In the genomic region with DNA sequence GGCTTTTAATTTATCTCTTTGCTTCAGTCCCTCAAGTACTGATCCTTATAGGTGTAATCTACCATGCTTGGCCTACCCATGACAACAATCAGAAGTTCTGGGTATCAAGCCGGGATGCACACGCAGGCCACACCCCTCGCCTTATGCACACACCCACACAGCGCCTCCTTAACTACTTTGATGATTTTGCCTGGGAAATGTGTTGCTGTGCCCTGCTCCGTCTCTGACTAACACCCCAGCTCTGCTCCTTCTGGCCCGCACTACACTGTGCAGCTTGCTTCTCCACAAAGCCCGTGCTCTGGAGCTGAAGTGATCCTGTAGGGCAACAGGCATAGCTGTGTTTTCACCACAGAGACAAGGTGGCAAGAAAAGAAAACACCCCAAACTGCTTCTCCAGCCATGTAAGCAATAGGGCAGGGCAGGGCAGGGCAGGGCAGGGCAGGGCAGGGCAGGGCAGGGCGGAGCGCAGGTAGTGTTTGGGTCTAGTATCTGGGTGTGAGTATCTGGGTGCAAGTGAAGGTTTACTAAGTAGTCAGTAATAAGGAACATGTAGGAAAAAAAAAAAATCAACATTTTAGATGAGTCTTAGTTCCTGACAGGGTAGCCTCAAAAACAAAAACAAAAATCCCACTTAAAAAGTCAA, we compare ENCODE assay signal across 21 mouse cellular contexts. TPM values are rescaled to one million over a fixed set of nuclear protein-coding genes. Genes with fewer than 3 reads are reported as not detected.
DNase-seq lines count a peak whose midpoint lies in the region; ATAC-seq and TF ChIP-seq lines count a peak whose summit lies in the region.
"Had no signal": no experiment of that assay in that cellular context is flagged by ENCODE, and none has a peak within 500 bp of the region (broad histone marks: within the 10 kb centered on the region; RNA-seq: fewer than 3 reads in every experiment).

No protein-coding gene starts in this region.

- no peak overlapping the region for H3K4me2 ChIP-seq in midbrain, embryonic 13.5 days (replicated peaks)
- H3K4me2 ChIP-seq in midbrain, embryonic 16.5 days (ENCODE audit: low read length), result no peak overlapping the region
- no peak overlapping the region for H3K4me2 ChIP-seq in embryonic facial prominence, embryonic 15.5 days (replicated peaks)
- H3K4me2 ChIP-seq in stomach, postnatal 0 days (replicated peaks; ENCODE audit: low read depth), result no peak overlapping the region
- H3K4me2 ChIP-seq: heart, embryonic 15.5 days; liver, embryonic 15.5 days; midbrain, embryonic 12.5 days had no signal

- no peak for TF ChIP-seq CTCF in gastrocnemius, adult 2 months (IDR thresholded peaks at IDR 0.05)
- TF ChIP-seq CTCF in stomach, postnatal 0 days (IDR thresholded peaks at IDR 0.05; ENCODE audit: low read depth), result no peak

- 93% methylated on average over 9 of the region's 9 CpGs for WGBS in midbrain, embryonic 13.5 days
- WGBS in midbrain, embryonic 16.5 days, result 94% methylated on average over 9 of the region's 9 CpGs
- WGBS in embryonic facial prominence, embryonic 15.5 days, result 86% methylated on average over 9 of the region's 9 CpGs
- 65% methylated on average over 9 of the region's 9 CpGs for WGBS in stomach, postnatal 0 days

- H3K27me3 ChIP-seq in midbrain, embryonic 13.5 days, result no peaks in the 10 kb centered on the region
- H3K27me3 ChIP-seq in midbrain, embryonic 16.5 days (ENCODE audit: control insufficient read depth, insufficient read depth, low read depth, low read length), result no peaks in the 10 kb centered on the region
- H3K27me3 ChIP-seq in embryonic facial prominence, embryonic 15.5 days, result no peaks in the 10 kb centered on the region
- H3K27me3 ChIP-seq in stomach, postnatal 0 days (ENCODE audit: control insufficient read depth, insufficient read depth, low read length), result no peaks in the 10 kb centered on the region
- H3K27me3 ChIP-seq: heart, embryonic 15.5 days; midbrain, embryonic 12.5 days had no signal

- H3K9ac ChIP-seq in midbrain, embryonic 13.5 days (replicated peaks), result no peak overlapping the region
- no peak overlapping the region for H3K9ac ChIP-seq in midbrain, embryonic 16.5 days (ENCODE audit: low read depth, low read length)
- H3K9ac ChIP-seq in embryonic facial prominence, embryonic 15.5 days, result no peak overlapping the region
- no peak overlapping the region for H3K9ac ChIP-seq in stomach, postnatal 0 days (ENCODE audit: low read length)
- H3K9ac ChIP-seq: heart, embryonic 15.5 days; liver, embryonic 15.5 days; midbrain, embryonic 12.5 days had no signal

- peaks cover 36% of the 10 kb centered on the region for H3K4me1 ChIP-seq in midbrain, embryonic 13.5 days (replicated peaks)
- peaks cover 5% of the 10 kb centered on the region; the same call in 1 of the 2 replicates for H3K4me1 ChIP-seq in midbrain, embryonic 16.5 days (ENCODE audit: control insufficient read depth, insufficient read depth, low read length)
- peaks cover 11% of the 10 kb centered on the region for H3K4me1 ChIP-seq in embryonic facial prominence, embryonic 15.5 days
- no peaks in the 10 kb centered on the region for H3K4me1 ChIP-seq in stomach, postnatal 0 days (replicated peaks; ENCODE audit: control insufficient read depth, insufficient read depth)

- peaks cover 28% of the 10 kb centered on the region for H3K36me3 ChIP-seq in midbrain, embryonic 13.5 days
- peaks cover 12% of the 10 kb centered on the region for H3K36me3 ChIP-seq in midbrain, embryonic 16.5 days (ENCODE audit: control insufficient read depth, insufficient read depth, low read length)
- H3K36me3 ChIP-seq in embryonic facial prominence, embryonic 15.5 days, result peaks cover 21% of the 10 kb centered on the region; the same call in 1 of the 2 replicates
- H3K36me3 ChIP-seq in stomach, postnatal 0 days (ENCODE audit: control insufficient read depth, insufficient read depth, low read length), result peaks cover 3% of the 10 kb centered on the region; the same call in 1 of the 2 replicates
- H3K36me3 ChIP-seq: liver, embryonic 15.5 days had no signal

- H3K9me3 ChIP-seq in midbrain, embryonic 13.5 days, result no peaks in the 10 kb centered on the region
- H3K9me3 ChIP-seq in midbrain, embryonic 16.5 days (replicated peaks; ENCODE audit: control insufficient read depth, low read length, poor library complexity, severe bottlenecking), result no peaks in the 10 kb centered on the region
- no peaks in the 10 kb centered on the region for H3K9me3 ChIP-seq in embryonic facial prominence, embryonic 15.5 days (replicated peaks)
- H3K9me3 ChIP-seq in stomach, postnatal 0 days (ENCODE audit: control insufficient read depth, low read length), result no peaks in the 10 kb centered on the region
- H3K9me3 ChIP-seq: heart, embryonic 15.5 days; liver, embryonic 15.5 days; midbrain, embryonic 12.5 days had no signal

- TF ChIP-seq EP300 in stomach, postnatal 0 days (optimal IDR thresholded peaks at IDR 0.05), result no peak

- DNase-seq in gastrocnemius, adult 2 months, result no peak
- no peak for DNase-seq in gastrocnemius, postnatal 10 days
- DNase-seq in stomach, postnatal 0 days (ENCODE audit: low spot score), result peak; percentile 73
- DNase-seq in adrenal gland, postnatal 14 days, result no peak
- DNase-seq: cerebellum, adult 11 months; cerebellum, postnatal 25 days; kidney, postnatal 10 days; retina, postnatal 1 day had no signal

- intact Hi-C loops in gastrocnemius, adult 2 months (cut with DNase I), result no loop called here

- ATAC-seq in midbrain, embryonic 13.5 days, result peak; percentile 12; the same call in 1 of the 2 replicates
- no peak for ATAC-seq in midbrain, embryonic 16.5 days
- 0 out of 2 replicates have a peak, but pooled peaks have one; percentile 20 for ATAC-seq in embryonic facial prominence, embryonic 15.5 days (ENCODE audit: insufficient number of reproducible peaks, low FRiP score, low TSS enrichment, low read depth)
- peak; percentile 87 for ATAC-seq in stomach, postnatal 0 days (ENCODE audit: low FRiP score, low TSS enrichment)
- ATAC-seq: inflammation-experienced regulatory T-cells, adult 6 months had no signal

- H3K27ac ChIP-seq in gastrocnemius, adult 2 months, result peak overlapping the region; percentile 32
- H3K27ac ChIP-seq in midbrain, embryonic 13.5 days, result no peak overlapping the region
- H3K27ac ChIP-seq in midbrain, embryonic 16.5 days (ENCODE audit: low read length), result no peak overlapping the region
- H3K27ac ChIP-seq in embryonic facial prominence, embryonic 15.5 days (replicated peaks), result 0 out of 2 replicates have a peak overlapping the region, but pooled peaks have one; percentile 17
- peak overlapping the region; percentile 56; the same call in 1 of the 2 replicates for H3K27ac ChIP-seq in stomach, postnatal 0 days (replicated peaks)
- H3K27ac ChIP-seq: liver, embryonic 15.5 days; midbrain, embryonic 12.5 days had no signal

- H3K4me3 ChIP-seq in gastrocnemius, adult 2 months, result no peak overlapping the region
- no peak overlapping the region for H3K4me3 ChIP-seq in midbrain, embryonic 13.5 days (replicated peaks)
- H3K4me3 ChIP-seq in midbrain, embryonic 16.5 days (ENCODE audit: low read depth, low read length), result no peak overlapping the region
- H3K4me3 ChIP-seq in embryonic facial prominence, embryonic 15.5 days (replicated peaks), result no peak overlapping the region
- no peak overlapping the region for H3K4me3 ChIP-seq in stomach, postnatal 0 days (ENCODE audit: low read depth, low read length)
- H3K4me3 ChIP-seq: heart, embryonic 15.5 days; layer of hippocampus, adult 2 months; liver, embryonic 15.5 days; midbrain, embryonic 12.5 days had no signal

RNA-seq across cellular contexts. Expression of a gene that starts 11.8 kb away (rescaled TPM):
- total RNA-seq in gastrocnemius, adult 2 months (2021), result 1 to 10 TPM; 4.5 to 8.4 TPM
- total RNA-seq in gastrocnemius, postnatal 10 days (2021), result 10 to 100 TPM; 13.5 to 13.9 TPM
- polyA plus RNA-seq in midbrain, embryonic 13.5 days (2015; fragmentation: Nextera tagmentation; extraction: Ambion mirVana), result 63.6 and 66.7 TPM in 2 replicates
- polyA plus RNA-seq in midbrain, embryonic 16.5 days (2015; fragmentation: Nextera tagmentation; extraction: Ambion mirVana), result 57.9 and 58.5 TPM in 2 replicates
- polyA plus RNA-seq in embryonic facial prominence, embryonic 15.5 days (2015; fragmentation: Nextera tagmentation; extraction: Ambion mirVana), result 25.9 and 29.9 TPM in 2 replicates
- polyA plus RNA-seq in stomach, postnatal 0 days (2015; fragmentation: Nextera tagmentation; extraction: Ambion mirVana), result 15.5 and 17.5 TPM in 2 replicates
- total RNA-seq in adrenal gland, postnatal 14 days (2021), result 22.9 and 27.3 TPM in 2 replicates

RNA-seq across cellular contexts. Expression of a gene that starts 25.5 kb away (rescaled TPM):
- not detected for total RNA-seq in gastrocnemius, adult 2 months (2021)
- total RNA-seq in gastrocnemius, postnatal 10 days (2021), result not detected
- polyA plus RNA-seq in midbrain, embryonic 13.5 days (2015; fragmentation: Nextera tagmentation; extraction: Ambion mirVana), result not detected in 2 replicates
- not detected in 2 replicates for polyA plus RNA-seq in midbrain, embryonic 16.5 days (2015; fragmentation: Nextera tagmentation; extraction: Ambion mirVana)
- polyA plus RNA-seq in embryonic facial prominence, embryonic 15.5 days (2015; fragmentation: Nextera tagmentation; extraction: Ambion mirVana), result not detected in 2 replicates
- not detected in 2 replicates for polyA plus RNA-seq in stomach, postnatal 0 days (2015; fragmentation: Nextera tagmentation; extraction: Ambion mirVana)
- total RNA-seq in adrenal gland, postnatal 14 days (2021), result not detected in 2 replicates
- total RNA-seq: layer of hippocampus, adult 2 months had no signal
- polyA plus RNA-seq: C2C12; gonadal fat pad, adult 2 months; heart, embryonic 15.5 days; hindbrain, embryonic 11.5 days; inflammation-experienced regulatory T-cells, adult 6 months; limb, embryonic 11.5 days; liver, embryonic 15.5 days; midbrain, embryonic 12.5 days; stomach, embryonic 14.5 days had no signal

Comparison
In these comparisons a context has a peak if more than half of its experiments do, and no peak if none do; other contexts are left out.
1. H3K27ac ChIP-seq: peak in gastrocnemius, adult 2 months (single experiment), embryonic facial prominence, embryonic 15.5 days (single experiment) and stomach, postnatal 0 days (single experiment); none in midbrain, embryonic 13.5 days (single experiment) and midbrain, embryonic 16.5 days (single experiment).